Comparison of ENCODE assay signal across 12 mouse cellular contexts in genomic region chr15:63671081-63671480, GRCm38 (mm10).
DNase-seq lines count a peak whose midpoint lies in the region; ATAC-seq lines count a peak whose summit lies in the region.
"Had no signal": no experiment of that assay in that cellular context is flagged by ENCODE, and none has a peak within 500 bp of the region (broad histone marks: within the 10 kb centered on the region; RNA-seq: fewer than 3 reads in every experiment).

No protein-coding gene starts in this region.

- H3K9ac ChIP-seq in neural tube, embryonic 13.5 days = no peak overlapping the region
- H3K9ac ChIP-seq in kidney, embryonic 16.5 days (replicated peaks; ENCODE audit: low read length) = no peak overlapping the region
- H3K9ac ChIP-seq: embryonic facial prominence, embryonic 12.5 days; heart, embryonic 12.5 days; liver, embryonic 13.5 days had no signal

- H3K4me1 ChIP-seq in neural tube, embryonic 13.5 days (replicated peaks) = peaks cover 11% of the 10 kb centered on the region; the same call in 1 of the 2 replicates
- no peaks in the 10 kb centered on the region for H3K4me1 ChIP-seq in kidney, embryonic 16.5 days (ENCODE audit: insufficient read depth, low read length)
- H3K4me1 ChIP-seq: embryonic facial prominence, embryonic 12.5 days; heart, embryonic 12.5 days had no signal

- H3K27me3 ChIP-seq in neural tube, embryonic 13.5 days = no peaks in the 10 kb centered on the region
- no peaks in the 10 kb centered on the region for H3K27me3 ChIP-seq in kidney, embryonic 16.5 days (ENCODE audit: insufficient read depth, low read length)
- H3K27me3 ChIP-seq: embryonic facial prominence, embryonic 12.5 days; heart, embryonic 12.5 days; liver, embryonic 13.5 days had no signal

- WGBS in neural tube, embryonic 13.5 days = 65% methylated on average over 11 of the region's 11 CpGs
- WGBS in kidney, embryonic 16.5 days = 77% methylated on average over 11 of the region's 11 CpGs

- H3K9me3 ChIP-seq in neural tube, embryonic 13.5 days = peaks cover 3% of the 10 kb centered on the region; the same call in 1 of the 2 replicates
- H3K9me3 ChIP-seq in kidney, embryonic 16.5 days (ENCODE audit: low read length) = no peaks in the 10 kb centered on the region
- H3K9me3 ChIP-seq: embryonic facial prominence, embryonic 12.5 days; heart, embryonic 12.5 days; liver, embryonic 13.5 days had no signal

- DNase-seq in cerebellum, postnatal 10 days = peak; percentile 49 to 64
- DNase-seq in cerebellum, adult 9-10 months = no peak
- DNase-seq in neural tube, embryonic 10.5 days (ENCODE audit: extremely low spot score, low spot score) = no peak
- peak; percentile 17 to 50 for DNase-seq in left cerebral cortex, postnatal 25 days (ENCODE audit: low spot score in 2 of 2)
- no peak for DNase-seq in heart, postnatal 10 days
- no peak for DNase-seq in ovary, postnatal 10 days (ENCODE audit: low spot score)
- DNase-seq: liver, embryonic 13.5 days had no signal

- no peak overlapping the region for H3K4me3 ChIP-seq in neural tube, embryonic 13.5 days
- H3K4me3 ChIP-seq in kidney, embryonic 16.5 days (ENCODE audit: low read length) = no peak overlapping the region
- H3K4me3 ChIP-seq: embryonic facial prominence, embryonic 12.5 days; heart, embryonic 12.5 days; liver, embryonic 13.5 days had no signal

- intact Hi-C loops in left cerebral cortex, postnatal 25 days (cut with DNase I) = no loop called here
- intact Hi-C loops in heart, postnatal 10 days (cut with DNase I) = no loop called here

- no peak overlapping the region for H3K27ac ChIP-seq in neural tube, embryonic 13.5 days (replicated peaks)
- H3K27ac ChIP-seq in kidney, embryonic 16.5 days (ENCODE audit: low read length) = no peak overlapping the region
- H3K27ac ChIP-seq: embryonic facial prominence, embryonic 12.5 days; liver, embryonic 13.5 days had no signal

- H3K4me2 ChIP-seq in neural tube, embryonic 13.5 days = no peak overlapping the region
- no peak overlapping the region for H3K4me2 ChIP-seq in kidney, embryonic 16.5 days (replicated peaks; ENCODE audit: low read depth, low read length)
- H3K4me2 ChIP-seq: embryonic facial prominence, embryonic 12.5 days; heart, embryonic 12.5 days; liver, embryonic 13.5 days had no signal

- no peaks in the 10 kb centered on the region for H3K36me3 ChIP-seq in neural tube, embryonic 13.5 days
- H3K36me3 ChIP-seq in kidney, embryonic 16.5 days (ENCODE audit: insufficient read depth, low read length) = no peaks in the 10 kb centered on the region
- H3K36me3 ChIP-seq: embryonic facial prominence, embryonic 12.5 days; heart, embryonic 12.5 days; liver, embryonic 13.5 days had no signal

- peak; percentile 65; the same call in 1 of the 2 replicates for ATAC-seq in neural tube, embryonic 13.5 days (ENCODE audit: low read depth)
- ATAC-seq in kidney, embryonic 16.5 days (ENCODE audit: low FRiP score, low TSS enrichment) = no peak
- ATAC-seq: intestine, postnatal 0 days had no signal

Comparison
In these comparisons a context has a peak if more than half of its experiments do, and no peak if none do; other contexts are left out.
1. DNase-seq: peak in cerebellum, postnatal 10 days (2 of 2) and left cerebral cortex, postnatal 25 days (2 of 2); none in cerebellum, adult 9-10 months (single experiment), neural tube, embryonic 10.5 days (single experiment), heart, postnatal 10 days (0 of 2) and ovary, postnatal 10 days (single experiment).